Comparison of ENCODE assay signal across 9 mouse cellular contexts in the genomic region with DNA sequence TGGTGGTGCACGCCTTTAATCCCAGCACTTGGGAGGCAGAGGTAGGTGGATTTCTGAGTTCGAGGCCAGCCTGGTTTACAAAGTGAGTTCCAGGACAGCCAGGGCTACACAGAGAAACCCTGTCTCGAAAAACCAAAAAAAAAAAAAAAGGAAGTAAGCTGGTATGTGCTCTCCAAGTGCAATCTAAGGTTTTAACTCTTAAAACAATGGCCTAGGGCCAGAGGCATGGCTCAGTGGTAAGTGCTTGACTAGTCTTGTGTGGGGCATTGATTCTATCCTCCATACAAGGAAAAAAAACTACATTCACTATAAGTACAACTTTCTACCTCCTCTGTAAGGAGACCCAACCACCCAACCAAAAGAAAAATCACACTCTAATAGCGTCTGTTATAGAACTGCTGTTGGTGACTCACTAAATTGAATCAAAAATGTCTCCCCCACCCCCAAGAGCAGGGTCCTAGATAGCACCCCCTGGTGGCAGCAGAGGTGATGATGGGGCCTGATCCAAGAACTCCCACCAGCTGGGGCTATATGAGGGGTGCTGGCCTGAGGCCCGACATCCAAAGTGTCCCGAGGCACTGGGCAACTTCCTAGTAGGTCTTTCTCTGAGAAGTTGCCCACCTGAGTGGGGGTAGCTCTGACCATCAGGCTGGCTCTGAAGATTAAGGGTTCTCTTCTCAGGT. TPM values are rescaled to one million over a fixed set of nuclear protein-coding genes. Genes with fewer than 3 reads are reported as not detected.
DNase-seq lines count a peak whose midpoint lies in the region; TF ChIP-seq lines count a peak whose summit lies in the region.
"Had no signal": no experiment of that assay in that cellular context is flagged by ENCODE, and none has a peak within 500 bp of the region (broad histone marks: within the 10 kb centered on the region; RNA-seq: fewer than 3 reads in every experiment).

No protein-coding gene starts in this region.

- peaks cover 56% of the 10 kb centered on the region for H3K27me3 ChIP-seq in E14TG2a.4 (ENCODE audit: insufficient read depth, low read length)

- no peaks in the 10 kb centered on the region for H3K9me3 ChIP-seq in E14TG2a.4 (ENCODE audit: low read length)

- peaks cover 70% of the 10 kb centered on the region for H3K4me1 ChIP-seq in E14TG2a.4 (replicated peaks; ENCODE audit: low read depth, low read length)

- DNase-seq in cerebellum, postnatal 14 days = peak; percentile 35 to 63
- DNase-seq in cerebellum, postnatal 25 days = no peak
- no peak for DNase-seq in layer of hippocampus, adult 2 months (ENCODE audit: low spot score in 2 of 2)
- no peak for DNase-seq in layer of hippocampus, adult 9-11 months
- DNase-seq in naive thymus-derived CD4-positive, alpha-beta T cell, adult 2 months (ENCODE audit: low read depth) = peak; percentile 66
- no peak for DNase-seq in adrenal gland, postnatal 36 days
- no peak for DNase-seq in cerebellum, adult 11 months

- H3K27ac ChIP-seq in layer of hippocampus, adult 2 months = no peak overlapping the region

- TF ChIP-seq CTCF in layer of hippocampus, adult 2 months (conservative IDR thresholded peaks at IDR 0.05) = peak; percentile 71
- peak; percentile 69 for TF ChIP-seq CTCF in E14TG2a.4 (conservative IDR thresholded peaks at IDR 0.05; ENCODE audit: low read length)

- no peak overlapping the region for H3K4me3 ChIP-seq in layer of hippocampus, adult 2 months
- H3K4me3 ChIP-seq in E14TG2a.4 (replicated peaks; ENCODE audit: low read length) = peak overlapping the region; percentile 82

- peaks cover 32% of the 10 kb centered on the region for H3K36me3 ChIP-seq in E14TG2a.4 (ENCODE audit: insufficient read depth, low read length)

RNA-seq across cellular contexts. Expression of gene Snai3, which starts 1.2 kb away (rescaled TPM):
- total RNA-seq in layer of hippocampus, adult 2 months (2021) = not detected
- total RNA-seq in adrenal gland, postnatal 36 days (2021) = not detected
- total RNA-seq: layer of hippocampus, postnatal 25 days had no signal

RNA-seq across cellular contexts. Expression of gene Mvd, which starts 16.1 kb away (rescaled TPM):
- total RNA-seq in layer of hippocampus, adult 2 months (2021) = 10 to 100 TPM; 16.7 to 17.6 TPM
- 10 to 100 TPM; 23.2 to 30.3 TPM for total RNA-seq in adrenal gland, postnatal 36 days (2021)

RNA-seq across cellular contexts. Expression of gene Rnf166, which starts 16.5 kb away (rescaled TPM):
- total RNA-seq in layer of hippocampus, adult 2 months (2021) = 10 to 100 TPM; 32.7 to 39.5 TPM
- total RNA-seq in adrenal gland, postnatal 36 days (2021) = 10 to 100 TPM; 37.3 to 59.9 TPM

RNA-seq across cellular contexts. Expression of gene Ctu2, which starts 16.6 kb away (rescaled TPM):
- 10 to 100 TPM; 22.8 to 23.7 TPM for total RNA-seq in layer of hippocampus, adult 2 months (2021)
- 10 to 100 TPM; 20.0 to 29.1 TPM for total RNA-seq in adrenal gland, postnatal 36 days (2021)

RNA-seq across cellular contexts. Expression of gene Cyba, which starts 26.6 kb away (rescaled TPM):
- 10 to 100 TPM in 1 of 2 experiments, 1 to 10 TPM in 1; 10.0 to 10.7 TPM for total RNA-seq in layer of hippocampus, adult 2 months (2021)
- 10 to 100 TPM; 25.6 to 36.8 TPM for total RNA-seq in adrenal gland, postnatal 36 days (2021)

Comparison
In these comparisons a context has a peak if more than half of its experiments do, and no peak if none do; other contexts are left out.
1. DNase-seq: peak in cerebellum, postnatal 14 days (2 of 2) and naive thymus-derived CD4-positive, alpha-beta T cell, adult 2 months (single experiment); none in cerebellum, postnatal 25 days (0 of 2), layer of hippocampus, adult 2 months (0 of 2), layer of hippocampus, adult 9-11 months (single experiment), adrenal gland, postnatal 36 days (0 of 2) and cerebellum, adult 11 months (single experiment).